Mouse (Mus musculus): ENCODE results near the gene Ttll11.

GRCm38 (mm10) chr2:35840956-35841816 is 138.5 kb downstream of the Ttll11 start:
- no peak for TF ChIP-seq CTCF (IDR thresholded peaks at IDR 0.05; ENCODE audit: extremely low read depth, insufficient read length, insufficient replicate concordance, low read depth, low read length)
- no peak for TF ChIP-seq POLR2A (IDR thresholded peaks at IDR 0.05; ENCODE audit: low read depth, low read length)
